Mouse (Mus musculus): ENCODE data around the gene Znhit1. TPM values are rescaled to one million over a fixed set of nuclear protein-coding genes. Genes with fewer than 3 reads are reported as not detected.

The Znhit1 gene
- total RNA-seq, 2 experiments from 2014 or later, result 39.8 to 41.8 TPM

GRCm38 (mm10) chr5:136986695-136987137, 1.1 kb downstream of the Znhit1 start, which contains the start of gene Plod3:
Plod3 (plus strand) TSS chr5:136987019.
- DNase-seq, result peak; percentile 95

- DNase-seq, result no peak
Observed at GRCm38 (mm10) chr5:136984828-136985227, 3.0 kb downstream of the Znhit1 start.

GRCm38 (mm10) chr5:136982338-136982930, 5.4 kb downstream of the Znhit1 start:
- peak; percentile 77 for DNase-seq

- DNase-seq, result no peak
Observed at GRCm38 (mm10) chr5:136980974-136981373, 6.8 kb downstream of the Znhit1 start.

GRCm38 (mm10) chr5:136979762-136980161, 8.1 kb downstream of the Znhit1 start:
- DNase-seq, result no peak

- no peak for DNase-seq
Observed at GRCm38 (mm10) chr5:136977769-136978168, 10.1 kb downstream of the Znhit1 start.

GRCm38 (mm10) chr5:136973670-136974069, 14.2 kb downstream of the Znhit1 start:
- DNase-seq, result no peak

GRCm38 (mm10) chr5:136970703-136971102, 17.1 kb downstream of the Znhit1 start:
- peak; percentile 77 for DNase-seq

- peak; percentile 73 for DNase-seq
Observed at GRCm38 (mm10) chr5:136967592-136967991, 20.2 kb downstream of the Znhit1 start.

GRCm38 (mm10) chr5:136966861-136967455, 20.9 kb downstream of the Znhit1 start:
- no peak for DNase-seq

- no peak for DNase-seq
Observed at GRCm38 (mm10) chr5:136966331-136966730, 21.5 kb downstream of the Znhit1 start, which contains the start of gene Cldn15. Cldn15 (plus strand) TSS chr5:136966616.

- DNase-seq, result no peak
Observed at GRCm38 (mm10) chr5:136965686-136966085, 22.1 kb downstream of the Znhit1 start.

- DNase-seq, result no peak
Observed at GRCm38 (mm10) chr5:136965210-136965609, 22.6 kb downstream of the Znhit1 start.

- no peak for DNase-seq
Observed at GRCm38 (mm10) chr5:136962966-136963540, 24.8 kb downstream of the Znhit1 start.

GRCm38 (mm10) chr5:136962501-136962900, 25.3 kb downstream of the Znhit1 start:
- peak; percentile 81 for DNase-seq

- DNase-seq, result peak; percentile 85
Observed at GRCm38 (mm10) chr5:136961983-136962461, 25.8 kb downstream of the Znhit1 start.

- no peak for DNase-seq
Observed at GRCm38 (mm10) chr5:136961334-136961982, 26.4 kb downstream of the Znhit1 start.

- DNase-seq, result no peak
Observed at GRCm38 (mm10) chr5:136960053-136960452, 27.8 kb downstream of the Znhit1 start.

GRCm38 (mm10) chr5:136958991-136959605, 28.7 kb downstream of the Znhit1 start:
- no peak for DNase-seq

- no peak for DNase-seq
Observed at GRCm38 (mm10) chr5:136957250-136957649, 30.6 kb downstream of the Znhit1 start.

GRCm38 (mm10) chr5:136955622-136956021, 32.2 kb downstream of the Znhit1 start:
- DNase-seq, result no peak

- peak; percentile 26 for DNase-seq
Observed at GRCm38 (mm10) chr5:136953440-136953951, 34.3 kb downstream of the Znhit1 start.

Measured in gastrocnemius, postnatal 10 days (tissue).